Mouse (Mus musculus): ENCODE measurements around the gene Akap1. TPM values are rescaled to one million over a fixed set of nuclear protein-coding genes. Genes with fewer than 3 reads are reported as not detected.
"Not testable (repeated sequence)": the region's sequence is repeated elsewhere in the genome, so short reads cannot be mapped to it uniquely, and the experiment has no call there.

Akap1 gene
- 126 and 129 TPM in 2 replicates for total RNA-seq (2021)
- long read RNA-seq, transcript Akap1-201 (11 exons, 3,758 nt): major isoform, 121 of 169 reads
- long read RNA-seq, transcript Akap1-203 (11 exons, 2,673 nt): minor isoform, 10 of 169 reads
- long read RNA-seq, partial matches to known transcripts: 23 of 169 reads
- long read RNA-seq, other reads (novel, unspliced or antisense): 15 of 169 reads

DNA sequence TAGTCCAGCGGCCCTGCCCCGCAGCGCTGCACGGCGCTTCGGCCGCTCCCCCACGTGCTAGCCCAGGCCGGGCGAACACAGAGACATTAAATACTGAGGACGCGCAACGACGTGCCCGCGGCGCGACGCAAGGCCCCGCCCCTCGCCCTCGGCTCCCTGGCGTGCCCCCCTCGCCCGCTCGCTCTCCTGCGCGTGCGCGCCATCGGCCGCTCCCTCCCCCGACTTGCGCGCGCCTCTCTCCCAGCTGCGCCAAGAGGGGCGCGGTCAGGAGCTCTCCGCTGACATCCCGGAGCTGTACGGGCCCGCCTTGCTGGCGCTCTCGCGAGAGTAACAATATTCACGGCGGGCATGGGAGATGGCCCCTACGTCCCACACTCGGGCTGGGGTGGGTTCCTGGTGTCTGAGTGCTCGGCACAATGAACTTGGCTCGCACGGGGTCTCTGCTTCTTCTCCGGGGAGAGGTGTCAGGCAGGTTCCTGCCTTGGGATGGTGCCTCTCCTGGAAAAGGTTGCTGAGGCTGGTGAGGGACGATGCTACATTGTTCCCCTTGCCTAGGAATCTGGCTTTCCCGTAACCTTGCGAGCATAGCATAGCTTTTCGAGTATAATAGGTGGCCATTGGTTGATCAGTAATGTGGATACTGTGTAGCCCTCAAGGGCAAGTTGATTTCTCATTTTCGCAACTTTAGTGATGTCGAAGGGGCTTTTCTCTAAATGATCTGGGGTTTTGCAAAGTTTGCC lies at the start of gene Akap1:
Akap1 (minus strand) TSS at position 129 of the 740 bp plus-strand sequence.
- peak; percentile 99 for DNase-seq

DNA sequence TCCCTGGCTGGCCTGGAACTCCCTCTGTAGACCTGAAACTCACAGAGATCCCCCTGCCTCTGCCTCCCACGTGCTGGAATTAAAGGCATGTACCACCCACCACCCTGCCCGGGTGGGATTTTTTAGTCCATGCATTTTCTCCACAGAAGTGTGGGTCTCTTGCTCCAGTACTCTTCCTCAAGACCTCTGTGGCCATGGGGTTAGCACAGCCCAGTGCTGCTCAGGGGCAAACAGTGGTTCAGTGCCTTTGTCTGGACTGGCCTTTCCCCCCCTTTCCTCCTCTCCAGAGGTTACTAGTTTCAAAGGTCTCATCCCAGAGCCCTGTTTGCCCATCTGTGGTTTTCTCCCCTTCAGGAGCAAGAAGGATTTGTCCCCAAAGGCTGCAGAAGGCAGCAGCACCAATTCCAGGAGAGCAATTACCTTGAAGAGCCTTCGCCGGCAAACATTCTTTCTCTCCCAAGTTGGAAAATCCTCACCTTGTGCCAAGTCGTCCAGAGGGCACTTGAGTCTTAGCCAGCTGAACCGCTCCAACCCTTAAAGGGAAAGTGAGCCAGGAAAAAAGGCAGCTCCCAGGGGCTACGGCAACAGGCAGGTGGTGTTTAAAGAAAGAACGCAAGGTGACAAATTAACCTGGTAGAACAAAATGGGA lies 45.1 kb upstream of the Akap1 start:
- peak; percentile 64 for DNase-seq

DNA sequence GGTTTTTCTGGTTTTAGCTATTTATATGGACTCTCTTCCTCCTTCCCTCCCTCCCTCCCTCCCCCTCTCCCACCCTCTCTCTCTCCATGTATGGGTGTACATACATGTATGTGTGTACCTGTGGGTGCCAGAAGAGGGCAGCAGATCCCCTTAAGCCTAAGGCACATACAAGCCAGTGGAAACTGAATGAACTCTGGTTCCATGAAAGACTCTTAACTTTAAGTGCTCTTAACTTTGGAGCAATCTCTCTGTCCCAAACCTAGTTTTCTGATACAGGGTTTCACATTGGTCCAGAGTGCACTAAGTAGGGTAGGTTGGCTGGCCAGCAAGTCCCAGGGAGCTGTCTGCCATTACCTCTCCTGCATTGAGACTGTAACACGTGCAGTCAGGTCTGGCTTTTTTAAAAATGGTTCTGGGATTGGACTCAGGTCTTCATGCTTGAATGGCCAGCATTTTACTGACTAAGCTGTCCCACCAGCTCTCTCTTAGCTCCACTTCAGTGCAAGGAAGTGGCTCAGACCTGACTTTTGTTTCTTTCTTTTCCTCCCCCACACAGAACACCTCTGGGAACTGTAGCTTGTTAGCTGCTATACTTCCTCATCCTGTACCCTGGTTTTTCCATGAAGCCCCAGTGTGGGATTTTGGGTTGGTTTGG lies 44.3 kb upstream of the Akap1 start:
- DNase-seq: peak; percentile 65

DNA sequence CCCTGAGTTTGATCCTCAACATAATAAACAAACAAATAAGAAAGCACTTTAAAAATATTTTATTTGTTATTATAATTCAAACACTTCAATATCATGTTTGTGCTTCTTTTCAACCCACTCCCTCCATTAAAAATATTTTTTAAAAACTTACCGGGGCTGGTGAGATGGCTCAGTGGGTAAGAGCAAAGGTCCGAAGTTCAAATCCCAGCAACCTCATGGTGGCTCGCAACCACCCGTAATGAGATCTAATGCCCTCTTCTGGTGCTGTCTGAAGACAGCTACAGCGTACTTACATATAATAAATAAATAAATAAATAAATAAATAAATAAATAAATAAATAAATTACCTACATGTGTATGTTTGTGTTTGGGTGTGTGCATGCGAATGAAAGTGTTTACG lies 43.5 kb upstream of the Akap1 start:
- no peak for DNase-seq

DNA sequence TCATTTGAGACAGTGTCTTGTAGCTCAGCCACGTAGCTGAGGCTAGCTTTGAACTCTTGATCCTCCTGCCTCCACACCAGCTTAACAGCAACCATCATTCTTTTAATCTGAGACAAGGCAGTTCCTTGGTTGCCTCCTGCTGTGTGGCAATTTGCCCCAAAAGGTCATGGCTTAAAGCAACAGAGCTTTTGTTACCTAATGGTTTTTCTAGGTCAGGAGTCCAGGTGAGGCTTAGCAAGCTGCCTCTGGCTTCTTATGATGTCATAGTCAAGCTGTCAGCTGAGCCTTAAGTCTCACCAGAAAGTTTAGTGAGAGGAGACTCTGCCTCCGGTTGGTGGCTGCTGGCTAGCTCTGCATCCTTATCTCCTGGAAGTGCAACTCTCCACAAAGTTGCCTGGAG lies 41.2 kb upstream of the Akap1 start:
- no peak for DNase-seq

DNA sequence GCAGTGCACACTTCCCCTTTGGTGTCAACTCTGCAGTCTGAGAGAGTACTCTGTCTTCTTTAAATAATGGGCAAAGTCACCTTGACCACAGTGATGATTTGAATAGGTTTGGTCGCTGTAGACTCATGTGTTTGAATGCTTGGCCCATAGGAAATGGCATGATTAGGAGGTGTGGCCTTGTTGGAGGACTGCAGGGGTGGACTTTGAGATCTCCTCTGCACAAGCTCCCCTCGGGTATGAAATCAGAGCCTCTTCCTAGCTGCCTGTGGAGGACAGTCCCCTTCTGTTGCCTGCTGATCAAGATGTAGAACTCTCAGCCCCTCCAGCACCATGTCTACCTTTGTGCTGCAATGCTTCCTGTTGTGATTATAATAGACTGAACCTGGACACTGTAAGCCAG lies 39.7 kb upstream of the Akap1 start:
- no peak for DNase-seq

DNA sequence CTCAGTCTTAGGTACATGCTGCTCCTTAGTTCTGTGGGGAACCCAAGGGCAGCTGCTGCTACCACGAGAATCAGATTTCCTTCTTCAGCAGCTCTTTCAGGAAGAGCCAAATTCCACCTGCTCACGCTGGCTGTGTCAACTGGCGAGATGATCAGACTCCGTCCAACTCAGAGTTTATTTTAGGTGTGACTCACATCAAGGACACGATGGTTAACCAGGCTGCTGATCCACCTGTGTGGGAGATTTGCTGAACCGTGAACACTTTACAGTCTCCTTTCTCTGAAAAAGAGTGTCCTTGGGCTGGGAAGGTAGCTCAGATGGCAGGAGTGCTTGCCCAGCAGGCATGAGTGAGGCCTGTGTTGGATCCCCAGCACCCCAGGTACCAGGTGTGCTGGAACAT lies 38.4 kb upstream of the Akap1 start:
- DNase-seq: no peak

DNA sequence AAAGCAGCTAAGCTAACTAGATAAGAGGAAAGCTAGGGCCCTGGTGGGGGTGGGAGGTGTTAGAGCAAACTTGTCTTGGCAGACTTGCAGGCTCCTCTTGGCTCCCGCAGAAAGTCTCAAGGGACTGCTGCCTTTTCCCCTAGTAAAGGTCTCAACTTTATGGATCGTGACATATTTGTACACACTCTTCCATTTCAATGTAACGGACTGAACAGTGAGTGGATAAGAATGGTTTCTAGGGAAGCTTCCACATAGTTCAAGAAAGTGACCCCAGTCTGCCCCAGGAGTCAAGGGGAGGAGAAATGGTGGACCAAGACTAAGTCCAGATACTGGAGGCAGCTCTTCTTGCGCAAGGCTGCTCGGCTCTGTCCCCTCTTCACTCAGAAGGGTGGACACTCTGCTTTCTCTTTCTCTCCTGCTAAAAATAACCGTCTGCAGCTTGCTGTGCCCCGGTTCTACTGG lies 37.0 kb upstream of the Akap1 start:
- no peak for DNase-seq

DNA sequence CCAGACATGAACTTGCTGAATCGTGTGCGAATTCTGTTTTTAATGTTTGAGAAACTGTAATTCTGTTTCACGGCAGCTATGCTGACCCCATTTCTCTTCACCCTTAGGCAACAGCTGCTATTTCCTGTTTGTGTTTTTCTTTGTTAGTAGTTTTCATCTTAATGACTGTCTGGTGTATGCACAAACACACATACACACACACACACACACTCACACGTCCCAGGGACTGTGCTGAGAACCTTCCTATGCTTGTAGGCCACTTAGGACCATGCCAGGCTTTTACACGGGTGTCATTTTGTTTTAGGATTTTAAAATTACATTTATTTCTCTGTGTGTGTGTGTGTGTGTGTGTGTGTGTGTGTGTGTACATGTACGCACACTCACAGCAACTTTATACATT lies 35.2 kb upstream of the Akap1 start:
- no peak for DNase-seq

DNA sequence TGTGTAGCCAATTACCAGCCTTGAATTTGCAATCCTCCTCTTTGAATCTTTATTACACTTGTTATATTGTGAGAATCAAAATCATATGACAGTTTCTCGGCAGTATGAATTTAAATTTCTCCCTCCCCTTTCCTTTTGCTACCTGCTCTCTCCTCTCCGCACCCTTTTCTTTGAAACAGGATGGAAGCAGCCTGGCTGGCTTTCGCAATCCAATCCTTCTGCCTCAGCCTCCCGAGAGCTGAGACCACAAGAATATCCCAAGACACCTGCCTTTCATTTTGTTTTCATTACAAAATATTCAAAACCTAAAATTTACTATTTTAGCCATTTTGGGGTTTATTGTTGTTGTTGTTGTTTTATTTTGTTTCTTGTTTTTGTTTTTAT lies 34.0 kb upstream of the Akap1 start:
- DNase-seq: no peak

DNA sequence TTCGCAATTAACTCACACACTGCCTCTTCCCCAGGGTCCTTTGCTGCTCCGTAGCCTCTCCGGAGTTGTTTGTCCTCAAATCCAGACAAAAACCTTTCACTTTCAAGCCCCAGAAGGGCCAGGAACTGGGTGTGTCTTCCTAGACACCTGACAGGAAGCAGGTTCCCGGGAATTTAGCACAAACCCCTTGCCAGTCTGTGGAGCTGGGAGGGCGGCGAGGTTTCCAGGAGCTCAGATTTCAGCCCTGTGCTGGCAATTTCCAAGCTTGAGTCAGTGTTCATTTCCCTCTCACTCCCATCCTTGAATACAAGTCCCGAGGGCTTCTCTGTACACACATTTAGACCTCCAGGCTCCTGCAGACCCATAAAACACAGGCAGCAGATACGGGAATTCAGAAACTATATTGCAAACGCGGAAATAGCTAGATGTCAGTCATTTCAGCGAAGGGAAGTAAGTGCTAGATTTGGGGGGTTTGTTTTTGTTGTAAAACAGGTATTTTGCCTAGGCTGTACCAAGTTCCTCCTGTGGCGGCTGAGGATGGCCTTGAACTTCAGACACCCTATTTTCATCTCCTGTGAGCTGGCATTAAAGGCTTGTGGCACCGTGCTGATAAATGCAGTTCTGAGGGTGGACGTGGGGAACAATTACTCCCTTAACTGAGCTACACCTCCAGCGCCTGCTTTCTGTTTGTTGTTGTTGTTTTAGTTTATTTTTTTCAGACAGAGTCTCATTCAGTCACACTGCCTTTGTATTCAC lies 33.4 kb upstream of the Akap1 start:
- DNase-seq: no peak

DNA sequence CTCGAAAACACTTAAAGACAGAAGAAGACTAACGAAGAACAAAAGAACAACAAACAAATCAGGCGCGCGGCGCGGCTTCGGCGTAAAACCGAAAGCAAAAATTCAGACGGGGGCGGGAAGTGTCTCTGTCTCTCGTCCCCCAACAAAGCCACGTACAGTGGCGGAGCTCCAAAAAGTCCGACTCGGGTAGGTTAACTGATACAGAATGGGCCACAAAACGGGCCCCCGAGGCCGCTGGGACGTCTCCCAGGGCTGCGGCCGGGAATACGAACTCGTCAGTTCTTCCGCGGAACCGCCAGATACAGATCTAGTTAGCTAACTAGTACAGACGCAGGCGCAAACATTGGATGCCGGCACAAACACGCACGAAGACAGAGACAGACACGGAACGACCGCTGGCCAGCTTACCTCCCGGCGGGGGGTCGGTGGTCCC lies 31.4 kb upstream of the Akap1 start:
- DNase-seq: not testable (repeated sequence)

DNA sequence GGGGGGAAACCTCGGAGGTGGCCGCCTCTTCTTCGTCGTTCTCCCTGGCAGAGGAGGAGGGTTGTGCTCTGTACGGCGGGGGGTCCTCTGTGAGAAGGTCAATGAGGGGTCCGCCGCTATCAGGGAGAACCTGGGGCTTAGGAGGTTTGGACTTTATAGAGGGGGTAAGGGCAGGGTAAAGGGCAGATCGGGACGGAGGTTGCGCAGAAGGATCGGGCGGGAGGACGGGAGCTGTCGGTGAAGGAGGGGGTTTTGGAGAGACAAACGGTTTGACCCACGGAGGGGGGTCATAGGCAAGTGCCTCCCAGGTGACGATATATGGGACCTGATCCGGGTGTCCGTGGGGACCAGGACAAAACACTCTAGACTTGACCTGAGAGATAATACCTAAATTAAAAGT lies 30.8 kb upstream of the Akap1 start:
- not testable (repeated sequence) for DNase-seq

DNA sequence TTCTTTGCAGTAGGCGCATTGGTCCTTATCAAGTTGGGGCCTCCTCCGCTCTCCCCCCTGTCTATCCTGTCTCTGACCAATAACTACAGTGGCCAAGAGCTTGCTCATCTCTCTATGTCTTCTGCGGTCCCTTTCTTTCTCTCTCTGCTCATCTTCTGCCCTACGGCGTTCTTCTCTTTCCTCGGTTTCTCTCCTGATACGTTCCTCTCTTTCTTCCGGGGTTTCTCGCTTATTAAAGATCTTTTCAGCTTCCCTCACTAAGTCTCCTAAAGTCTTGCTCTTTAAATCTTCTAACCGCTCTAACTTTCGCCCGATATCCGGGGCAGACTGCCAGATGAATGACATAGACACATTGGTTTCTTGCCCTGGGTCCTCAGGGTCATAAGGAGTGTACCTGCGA lies 29.9 kb upstream of the Akap1 start:
- not testable (repeated sequence) for DNase-seq

DNA sequence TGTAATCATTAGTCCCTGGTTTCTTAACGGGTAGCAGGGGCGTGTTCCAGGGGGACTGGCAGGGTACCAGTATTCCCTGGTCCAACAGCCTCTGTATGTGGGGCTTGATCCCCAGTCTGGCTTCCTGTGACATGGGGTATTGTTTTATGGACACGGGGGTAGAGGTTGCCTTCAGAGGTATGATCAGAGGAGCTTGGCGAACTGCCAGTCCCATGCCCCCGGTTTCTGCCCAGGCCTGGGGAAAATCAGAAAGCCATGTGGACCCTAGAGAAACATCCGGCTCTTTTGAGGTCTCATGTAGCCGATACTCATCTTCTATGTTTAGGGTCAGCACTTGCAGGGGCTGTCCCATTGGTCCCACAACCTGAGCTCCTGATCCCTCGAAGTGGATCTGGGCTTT lies 29.1 kb upstream of the Akap1 start:
- not testable (repeated sequence) for DNase-seq

DNA sequence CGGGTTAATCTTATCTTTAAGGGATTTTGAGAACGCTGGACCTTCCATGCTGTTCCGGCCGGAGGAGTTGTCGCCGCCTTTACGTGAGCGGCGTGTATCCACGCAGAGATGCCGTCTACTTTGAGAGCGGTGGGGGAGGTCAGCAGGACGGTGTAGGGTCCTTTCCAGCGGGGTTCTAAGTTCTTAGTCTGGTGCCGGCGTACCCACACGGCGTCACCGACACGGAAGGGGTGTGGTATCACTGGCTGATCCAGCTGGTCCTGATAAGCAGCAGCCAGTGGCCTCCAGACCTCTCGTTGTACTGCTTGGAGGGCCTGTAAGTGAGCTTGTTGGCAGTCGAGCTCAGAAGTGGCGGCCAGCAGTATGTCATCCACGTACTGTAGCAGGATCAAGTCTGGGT lies 28.4 kb upstream of the Akap1 start:
- DNase-seq: not testable (repeated sequence)

DNA sequence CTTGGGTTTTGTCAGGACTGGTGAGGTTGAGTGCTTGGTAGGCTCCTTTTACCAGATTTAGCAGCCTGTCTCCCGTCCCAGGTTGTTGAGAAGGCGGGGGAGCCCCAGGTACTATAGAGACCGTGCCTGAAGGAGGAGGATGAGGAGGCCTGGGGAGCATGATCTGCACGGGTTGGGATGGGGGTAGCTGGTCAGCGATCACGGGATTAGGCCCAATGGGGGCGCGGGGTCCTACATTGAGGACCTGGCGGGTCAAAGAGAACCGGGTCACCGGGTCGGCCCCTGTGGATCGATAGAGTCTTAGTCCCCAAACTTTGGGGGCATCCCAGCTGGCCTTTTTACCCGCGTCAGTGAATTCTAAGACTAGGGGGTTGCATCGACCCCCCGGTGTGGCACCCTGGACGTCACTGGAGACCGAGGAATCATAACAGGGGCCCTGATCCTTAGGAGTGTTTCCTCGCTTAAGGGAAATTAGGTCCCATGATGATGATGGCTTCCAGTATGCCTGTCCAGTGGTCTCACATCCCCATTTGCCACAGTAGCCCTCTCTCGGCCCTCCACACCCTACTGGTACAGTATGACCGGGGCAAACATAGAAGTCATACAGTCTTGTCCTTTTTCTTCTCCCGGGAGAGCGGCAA lies 27.7 kb upstream of the Akap1 start:
- peak; percentile 48 for DNase-seq

DNA sequence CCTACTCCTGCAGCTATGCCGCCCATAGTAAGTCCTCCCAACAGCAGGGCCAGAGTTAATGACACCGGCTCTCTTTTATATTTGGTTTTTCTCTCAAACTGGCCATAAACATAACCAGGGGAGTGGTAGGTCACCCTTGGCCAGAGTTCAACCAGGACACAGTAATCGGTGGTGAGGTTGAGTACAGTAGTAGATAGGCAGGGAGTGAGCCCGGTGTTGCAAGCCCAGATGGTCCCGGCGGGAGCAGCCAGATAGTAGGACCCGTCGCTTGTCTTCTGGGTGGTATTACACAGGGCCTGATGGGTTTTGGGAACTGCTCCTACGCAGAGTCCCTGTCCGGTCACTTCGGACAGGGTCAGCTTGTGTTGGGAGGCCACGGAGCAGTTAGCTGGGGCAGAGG lies 27.1 kb upstream of the Akap1 start:
- DNase-seq: not testable (repeated sequence)

DNA sequence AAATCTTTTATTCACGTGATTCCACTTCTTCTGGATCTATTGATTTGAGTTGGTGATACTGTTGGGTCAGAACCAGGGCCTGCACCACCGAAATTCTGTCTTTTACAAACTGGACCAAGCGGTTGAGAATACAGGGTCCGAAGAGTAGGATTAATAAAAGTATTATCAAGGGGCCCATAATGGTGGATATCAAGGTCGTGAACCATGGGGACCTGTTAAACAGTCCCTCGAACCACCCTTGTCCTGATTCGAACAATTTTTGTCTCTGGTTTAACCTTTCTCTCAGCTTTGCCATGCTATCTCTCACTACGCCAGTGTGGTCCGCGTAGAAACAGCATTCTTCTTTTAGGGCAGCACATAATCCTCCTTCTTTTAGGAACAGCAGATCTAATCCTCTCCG lies 26.5 kb upstream of the Akap1 start:
- DNase-seq: not testable (repeated sequence)

DNA sequence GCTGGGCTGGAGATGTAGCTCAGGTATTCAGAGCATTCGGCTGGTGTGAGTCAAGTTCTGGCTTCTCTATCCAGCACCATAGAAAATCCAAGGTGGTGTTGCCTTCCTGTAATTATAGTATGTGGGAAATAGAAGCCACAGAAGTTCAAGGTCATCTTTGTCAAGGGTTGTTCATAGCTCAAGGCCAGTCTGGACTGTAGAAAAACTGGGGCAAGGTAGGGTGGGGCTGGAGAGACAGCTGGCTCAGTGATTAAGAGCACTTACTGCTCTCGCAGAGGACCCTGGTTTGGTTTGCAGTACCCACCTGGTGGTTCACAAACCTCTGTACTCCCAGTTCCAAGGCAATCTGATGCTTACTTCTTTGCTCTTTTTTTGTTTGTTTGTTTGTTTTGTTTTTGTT lies 24.6 kb upstream of the Akap1 start:
- no peak for DNase-seq

DNA sequence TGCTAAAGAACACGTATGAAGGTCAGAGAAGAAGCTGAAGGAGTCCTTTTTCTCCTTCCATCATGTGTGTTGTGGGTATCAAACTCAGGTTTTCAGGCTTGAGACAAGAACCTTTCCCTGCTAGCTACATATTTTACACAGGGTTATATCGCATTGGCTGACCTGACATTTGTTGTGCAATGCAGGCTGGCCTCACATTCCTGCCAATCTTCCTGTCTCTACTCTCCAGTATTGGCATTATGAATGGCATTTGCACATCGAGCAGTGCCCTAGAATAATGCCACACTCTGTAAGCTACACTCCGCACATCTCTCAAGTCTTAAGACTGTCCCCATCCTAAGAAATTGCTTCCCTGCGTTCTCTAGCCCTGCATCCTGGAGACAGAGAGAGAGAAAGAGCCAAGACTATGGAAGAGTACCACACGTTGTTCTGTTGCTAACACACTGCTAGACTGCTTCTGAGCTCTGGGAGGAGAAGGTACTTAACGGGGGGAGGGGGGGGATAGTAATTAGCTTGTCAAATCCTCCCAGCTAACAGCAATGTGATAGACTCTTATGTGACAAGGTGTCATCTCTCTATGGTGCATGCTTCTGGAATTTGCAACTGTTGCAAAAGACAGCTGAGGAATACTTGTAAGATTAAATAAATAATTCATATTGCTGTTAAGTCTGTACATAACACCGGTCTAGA lies 20.1 kb upstream of the Akap1 start:
- no peak for DNase-seq

Data from adrenal gland, postnatal 25 days (tissue).